ENCODE assay signal across 8 mouse cellular contexts in the genomic region with DNA sequence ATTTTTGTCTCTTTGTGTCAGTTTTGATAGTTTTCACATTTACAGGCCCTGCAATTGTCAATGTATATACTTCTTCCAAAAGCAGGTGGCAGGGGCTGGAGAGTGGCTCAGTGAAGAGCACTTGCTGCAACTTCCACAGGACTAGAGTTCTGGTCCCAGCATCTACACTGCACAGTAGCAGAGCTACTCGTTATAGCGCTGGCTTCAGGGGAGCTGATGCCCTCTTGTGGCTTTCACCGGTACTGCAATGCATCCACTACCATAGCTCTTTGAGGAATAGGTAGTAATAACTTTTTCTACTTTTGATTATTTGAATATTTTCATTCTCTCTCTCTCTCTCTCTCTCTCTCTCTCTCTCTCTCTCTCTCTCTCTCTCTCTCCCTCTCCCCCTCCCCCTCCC.
A peak's percentile ranks its signal among the peaks of the same experiment; 100 is the strongest.
DNase-seq lines count a peak whose midpoint lies in the region; ATAC-seq and TF ChIP-seq lines count a peak whose summit lies in the region.

No protein-coding gene starts in this region.

- no peaks in the 10 kb centered on the region for H3K27me3 ChIP-seq in heart, adult 2 months (ENCODE audit: control insufficient read depth, insufficient read depth, low read length)
- no peaks in the 10 kb centered on the region for H3K27me3 ChIP-seq in heart, embryonic 11.5 days (ENCODE audit: control insufficient read depth, insufficient read depth, low read length)
- H3K27me3 ChIP-seq in stomach, postnatal 0 days (ENCODE audit: control insufficient read depth, insufficient read depth, low read length), result no peaks in the 10 kb centered on the region

- H3K9me3 ChIP-seq in heart, embryonic 11.5 days (replicated peaks; ENCODE audit: control insufficient read depth, low read length), result no peaks in the 10 kb centered on the region
- no peaks in the 10 kb centered on the region for H3K9me3 ChIP-seq in stomach, postnatal 0 days (ENCODE audit: control insufficient read depth, low read length)

- no peak overlapping the region for H3K4me3 ChIP-seq in heart, adult 2 months
- H3K4me3 ChIP-seq in heart, embryonic 11.5 days (ENCODE audit: low read depth, low read length), result no peak overlapping the region
- no peak overlapping the region for H3K4me3 ChIP-seq in stomach, postnatal 0 days (ENCODE audit: low read depth, low read length)

- DNase-seq in heart, adult 2 months, result peak; percentile 69 to 84
- DNase-seq in cerebellum, postnatal 14 days, result peak; percentile 79 to 84
- DNase-seq in gastrocnemius, adult 8-10 months (ENCODE audit: low spot score in 2 of 2), result peak; percentile 49 to 51
- DNase-seq in kidney, adult 9 months, result peak; percentile 84
- peak; percentile 87 for DNase-seq in liver
- DNase-seq in natural killer cell, adult 2 months (ENCODE audit: low spot score in 2 of 2), result peak; percentile 49 to 75
- DNase-seq in stomach, postnatal 0 days (ENCODE audit: low spot score), result peak; percentile 79

- 3% methylated on average over 3 of the region's 3 CpGs for WGBS in heart, adult 2 months
- 0% methylated on average over 3 of the region's 3 CpGs for WGBS in heart, embryonic 11.5 days (ENCODE audit: insufficient replicate concordance)
- 2% methylated on average over 3 of the region's 3 CpGs for WGBS in stomach, postnatal 0 days

- intact Hi-C loops in heart, adult 2 months (cut with DNase I), result loop anchor here (2.0 to 5.0 kb wide), 2 partner anchors 66 to 297 kb away; a partner anchor contains a TSS

- peak; percentile 84 for TF ChIP-seq CTCF in heart, adult 2 months (IDR thresholded peaks at IDR 0.05)
- TF ChIP-seq CTCF in stomach, postnatal 0 days (IDR thresholded peaks at IDR 0.05; ENCODE audit: low read depth), result peak; percentile 94

- no peak overlapping the region for H3K27ac ChIP-seq in heart, adult 2 months
- H3K27ac ChIP-seq in heart, embryonic 11.5 days (ENCODE audit: low read depth, low read length), result no peak overlapping the region
- no peak overlapping the region for H3K27ac ChIP-seq in stomach, postnatal 0 days (replicated peaks)

- peaks cover 3% of the 10 kb centered on the region for H3K4me1 ChIP-seq in heart, adult 2 months (ENCODE audit: control insufficient read depth, insufficient read depth, low read length)
- H3K4me1 ChIP-seq in heart, embryonic 11.5 days (ENCODE audit: control insufficient read depth, insufficient read depth, low read length), result peaks cover 22% of the 10 kb centered on the region
- no peaks in the 10 kb centered on the region for H3K4me1 ChIP-seq in stomach, postnatal 0 days (replicated peaks; ENCODE audit: control insufficient read depth, insufficient read depth)

- no peak for TF ChIP-seq POLR2A in heart, adult 2 months (IDR thresholded peaks at IDR 0.05; ENCODE audit: insufficient read depth, low read depth, low read length)

- ATAC-seq in heart, embryonic 11.5 days (replicated peaks; ENCODE audit: insufficient number of reproducible peaks, low FRiP score, low TSS enrichment), result no peak
- ATAC-seq in stomach, postnatal 0 days (ENCODE audit: low FRiP score, low TSS enrichment), result 0 out of 2 replicates have a peak, but pooled peaks have one; percentile 33

- peak; percentile 82; the same call in 1 of the 2 replicates for TF ChIP-seq EP300 in heart, adult 2 months (IDR thresholded peaks at IDR 0.05; ENCODE audit: insufficient read depth, low read depth, low read length)
- TF ChIP-seq EP300 in stomach, postnatal 0 days (optimal IDR thresholded peaks at IDR 0.05), result no peak

- H3K36me3 ChIP-seq in heart, adult 2 months (ENCODE audit: control insufficient read depth, insufficient read depth, low read length), result no peaks in the 10 kb centered on the region
- no peaks in the 10 kb centered on the region for H3K36me3 ChIP-seq in heart, embryonic 11.5 days (ENCODE audit: control insufficient read depth, insufficient read depth, low read length)
- H3K36me3 ChIP-seq in stomach, postnatal 0 days (ENCODE audit: control insufficient read depth, insufficient read depth, low read length), result no peaks in the 10 kb centered on the region

- no peak overlapping the region for H3K9ac ChIP-seq in heart, adult 2 months (ENCODE audit: low read depth, low read length)
- no peak overlapping the region for H3K9ac ChIP-seq in heart, embryonic 11.5 days (ENCODE audit: low read depth, low read length)
- no peak overlapping the region for H3K9ac ChIP-seq in stomach, postnatal 0 days (ENCODE audit: low read length)

- no peak overlapping the region for H3K4me2 ChIP-seq in heart, embryonic 11.5 days
- H3K4me2 ChIP-seq in stomach, postnatal 0 days (replicated peaks; ENCODE audit: low read depth), result no peak overlapping the region

- H3K79me2 ChIP-seq in heart, adult 2 months (replicated peaks; ENCODE audit: control insufficient read depth, insufficient read depth, low read length), result no peaks in the 10 kb centered on the region
